Mouse (Mus musculus) myocyte (in vitro differentiated cells): ENCODE results near the gene Nlrp14.

ENCODE experiments used
- CEBPB ChIP-seq: IDR thresholded peaks from 2 replicates; pipeline ENCODE4 v1.6.1; 2011; ENCODE audit warnings: mild to moderate bottlenecking, moderate library complexity; ENCODE audit not compliant: poor library complexity, insufficient read depth, severe bottlenecking
- E2F4 ChIP-seq: IDR thresholded peaks from one replicate; pipeline ENCODE4 v1.6.1; 2011; ENCODE audit warnings: mild to moderate bottlenecking, control low read depth, moderate library complexity; ENCODE audit not compliant: insufficient read depth
- MAX ChIP-seq: IDR thresholded peaks from one replicate; pipeline ENCODE4 v1.6.1; 2011; ENCODE audit warnings: low read depth, mild to moderate bottlenecking, control low read depth
- MYOD1 ChIP-seq, 3 experiments: IDR thresholded peaks; one replicate each; pipeline ENCODE4 v1.6.1; 2011; ENCODE audit warnings: control low read depth in 2 of 3, low read depth in 2 of 3, mild to moderate bottlenecking in 2 of 3, moderate library complexity in 1 of 3; ENCODE audit not compliant: insufficient read length in 2 of 3, control insufficient read depth in 1 of 3
- POLR2A ChIP-seq: IDR thresholded peaks from one replicate; pipeline ENCODE4 v1.6.1; 2011; ENCODE audit warnings: low read depth, mild to moderate bottlenecking, control low read depth, moderate library complexity; ENCODE audit not compliant: insufficient read length

DNA sequence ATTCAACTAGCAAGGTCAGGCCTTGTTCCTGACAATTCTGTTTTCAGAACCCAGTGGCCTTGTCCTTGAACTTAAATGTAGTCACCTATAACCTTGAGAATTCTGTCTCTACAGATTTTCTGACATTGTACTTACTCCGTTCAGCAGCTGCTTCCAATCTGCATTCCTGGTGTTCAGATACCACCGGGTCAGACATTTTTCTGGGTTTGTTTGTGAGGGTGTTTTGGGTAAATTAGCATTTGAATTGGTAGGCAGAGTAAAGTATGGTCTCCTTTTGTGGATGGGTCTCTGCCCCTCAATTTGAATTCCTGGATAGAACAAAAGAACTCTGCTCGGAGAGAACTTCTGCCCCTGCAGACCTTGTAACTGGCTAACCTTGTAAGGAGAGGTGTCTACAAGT is 70.1 kb downstream of the Nlrp14 start:
- no peak for TF ChIP-seq E2F4
- no peak for TF ChIP-seq POLR2A
- no peak for TF ChIP-seq MYOD1 (IDR thresholded peaks at IDR 0.05; ENCODE audit: control insufficient read depth in 1 of 3, insufficient read length in 2 of 3, low read depth in 2 of 3)
- TF ChIP-seq CEBPB: no peak
- TF ChIP-seq MAX: no peak
